Mouse (Mus musculus) T-helper 2 cell (primary cell): ENCODE measurements around the gene AU022252.

ENCODE experiments used
- in situ Hi-C: fragments of 300-600 bp; cut with MboI, MseI; formaldehyde crosslinking; loops from one replicate; pipeline ENCODE4 v1.15.1; 2025; ENCODE audit warnings: high pct_unique_total_duplicates

AU022252 gene

DNA sequence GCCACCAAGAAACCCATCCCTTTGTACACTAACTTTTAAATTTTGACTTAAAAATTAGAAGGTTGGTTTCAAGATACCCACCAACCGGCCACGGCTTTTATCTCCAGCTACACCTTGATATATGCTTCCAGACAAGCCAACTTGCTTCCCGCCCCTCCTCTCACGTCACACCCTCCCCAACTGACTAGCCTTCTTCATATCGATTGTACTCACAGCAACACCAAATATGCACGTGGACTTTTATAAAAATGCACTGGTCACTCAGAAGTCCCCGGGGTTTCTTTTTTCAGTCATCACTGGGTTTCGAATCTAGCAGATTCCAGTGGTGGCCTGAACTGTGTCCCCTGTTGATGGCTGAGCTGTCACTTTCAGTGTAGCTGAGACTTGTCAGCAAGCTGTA lies 41.9 kb downstream of the AU022252 start:
- in situ Hi-C loops, result no loop called here

DNA sequence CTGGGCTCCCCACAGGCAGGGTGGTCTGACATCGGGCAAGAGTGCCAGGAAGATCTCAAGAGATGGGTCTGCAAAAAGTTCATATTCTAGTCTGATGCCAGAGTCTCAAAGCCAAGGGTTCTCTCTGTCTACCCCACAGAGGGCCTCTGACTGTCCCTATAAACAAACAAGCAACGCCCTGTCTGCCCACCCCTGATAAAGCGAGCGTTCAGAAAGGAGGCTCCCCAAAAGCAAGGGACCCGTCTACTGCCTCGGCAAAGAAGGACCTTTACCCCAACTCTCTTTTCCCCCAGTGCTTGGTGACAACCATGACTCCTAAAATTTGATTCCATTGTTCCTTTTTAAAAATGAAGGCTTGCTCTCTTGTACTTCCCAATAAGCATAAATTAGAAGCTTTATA lies 42.6 kb downstream of the AU022252 start, which contains the start of gene Ermap:
TSS of gene Ermap (minus strand) at position 148 of the 400 bp plus-strand sequence.
- in situ Hi-C loops, result no loop called here

DNA sequence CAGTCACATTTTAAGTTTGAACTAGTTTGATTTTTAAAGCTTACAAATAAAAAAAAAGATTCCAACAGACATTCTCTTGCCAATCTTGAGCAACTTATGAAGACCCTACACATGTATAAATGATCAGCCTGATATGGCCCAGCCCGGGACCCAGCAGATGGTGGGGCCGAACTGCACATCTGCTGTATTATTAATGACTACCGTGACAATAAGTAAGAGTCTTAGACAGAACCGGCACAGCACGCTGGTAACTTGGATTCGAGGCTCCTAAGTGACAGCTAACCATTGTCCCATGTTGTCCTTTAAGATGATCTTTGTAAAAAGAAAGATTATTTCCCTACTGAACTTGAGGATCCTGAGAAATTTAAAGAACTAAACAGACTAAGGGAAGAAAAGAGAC lies 43.1 kb downstream of the AU022252 start:
- in situ Hi-C loops, result no loop called here

DNA sequence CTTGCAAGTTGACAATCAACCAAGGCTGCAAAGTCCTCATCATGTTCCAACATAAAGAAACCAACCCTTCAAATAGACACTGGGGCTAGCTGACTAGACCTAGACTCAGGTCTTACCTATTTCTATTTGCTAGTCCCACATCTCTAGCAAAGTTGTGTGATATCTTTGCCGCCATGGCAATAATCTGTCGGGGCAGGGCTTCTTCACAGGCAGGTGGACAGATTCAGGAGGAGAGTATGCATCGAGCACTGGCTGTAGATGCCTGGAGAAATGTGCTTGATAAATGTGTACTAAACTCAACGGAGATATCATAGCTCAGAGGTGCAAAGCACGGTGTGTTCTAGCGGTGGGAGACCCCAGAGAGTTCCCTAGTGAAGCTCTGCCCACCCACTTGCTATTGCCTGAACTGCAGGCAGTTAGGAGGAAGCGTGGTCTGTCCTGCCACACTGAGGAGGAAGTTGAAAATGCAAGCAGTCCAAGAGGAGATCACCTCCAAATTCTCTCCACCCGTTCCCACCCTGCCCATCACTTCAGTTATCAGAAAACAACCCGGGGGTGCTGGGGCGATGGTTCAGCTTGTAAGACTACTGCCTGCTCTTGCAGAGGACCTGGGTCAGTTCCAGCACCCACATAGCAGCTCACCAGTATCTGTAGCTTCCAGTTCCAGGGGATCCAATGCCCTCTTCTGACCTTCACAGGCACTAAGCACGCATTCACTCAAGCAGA lies 44.3 kb downstream of the AU022252 start:
- in situ Hi-C loops, result no loop called here

DNA sequence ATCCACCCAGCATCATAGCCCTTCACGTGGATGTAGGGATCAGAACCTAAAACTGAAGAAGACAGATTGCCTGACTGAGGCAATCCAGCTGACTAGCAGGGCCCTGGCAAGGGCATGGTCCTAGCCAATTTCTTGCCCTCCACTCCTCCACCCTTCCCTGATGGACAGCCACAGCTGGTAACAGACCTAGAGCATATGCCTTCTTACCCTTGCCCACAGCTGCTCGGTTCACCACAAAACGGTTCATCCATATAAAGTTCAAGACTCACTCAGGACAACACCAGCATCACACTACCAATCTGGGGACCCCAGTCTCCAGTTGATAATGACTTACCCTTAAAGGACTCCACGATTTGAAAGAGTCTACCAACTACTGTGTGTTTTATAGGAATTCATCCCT lies 46.7 kb downstream of the AU022252 start:
- in situ Hi-C loops, result no loop called here

DNA sequence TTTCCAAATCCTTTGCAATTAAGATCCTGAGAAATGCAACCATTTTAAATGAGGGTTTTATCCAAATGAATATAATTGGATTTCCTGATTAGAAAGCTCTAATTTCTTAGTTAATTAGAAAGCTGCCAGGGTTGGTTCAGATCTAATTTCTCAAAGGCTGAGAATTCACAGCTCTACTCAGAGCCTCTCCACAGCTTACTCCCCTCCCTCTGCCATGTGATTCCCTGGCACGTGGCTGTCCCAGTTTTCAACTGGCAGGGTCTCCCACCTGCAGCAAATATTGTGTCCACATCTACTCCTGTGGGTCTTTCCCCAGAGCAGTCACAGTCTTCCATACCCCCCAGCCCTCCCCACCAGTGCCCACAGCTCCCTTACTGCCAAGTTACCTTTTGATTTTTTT lies 49.0 kb downstream of the AU022252 start:
- in situ Hi-C loops, result no loop called here

GRCm38 (mm10) chr4:119181456-119181855 lies 51.1 kb downstream of the AU022252 start:
- in situ Hi-C loops, result no loop called here

- in situ Hi-C loops, result no loop called here
Measured at GRCm38 (mm10) chr4:119180133-119180707, 52.3 kb downstream of the AU022252 start.

DNA sequence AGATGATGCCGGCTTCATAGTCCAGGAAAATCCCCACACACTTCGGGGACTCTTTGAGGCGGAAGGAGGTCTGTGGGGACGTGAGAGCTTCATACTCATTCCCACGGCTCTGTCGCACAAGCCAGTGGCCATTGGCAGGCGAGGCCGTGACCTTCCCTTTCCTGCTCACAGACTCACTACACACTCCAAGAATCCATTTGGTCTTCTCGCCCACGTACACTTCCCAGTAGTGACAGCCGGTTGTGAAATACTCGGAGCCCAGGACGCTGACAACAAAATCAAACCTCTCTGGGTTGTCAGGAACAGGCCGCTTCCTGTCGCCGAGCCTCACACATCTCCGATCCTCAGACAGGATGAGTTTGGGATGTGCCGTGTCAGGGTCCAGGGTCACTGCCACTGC lies 54.2 kb downstream of the AU022252 start:
- in situ Hi-C loops, result loop anchor here (5.0 kb wide), 1 partner anchor 44 kb away; no protein-coding TSS in a partner anchor

GRCm38 (mm10) chr4:119177702-119178101 lies 54.8 kb downstream of the AU022252 start:
- in situ Hi-C loops, result loop anchor here (5.0 kb wide), 1 partner anchor 45 kb away; no protein-coding TSS in a partner anchor

- in situ Hi-C loops, result loop anchor here (5.0 kb wide), 1 partner anchor 167 kb away; no protein-coding TSS in a partner anchor
Measured at GRCm38 (mm10) chr4:119173851-119174453, 58.6 kb downstream of the AU022252 start, which contains the start of gene Zfp691. Gene Zfp691 (minus strand): TSS chr4:119174195.

DNA sequence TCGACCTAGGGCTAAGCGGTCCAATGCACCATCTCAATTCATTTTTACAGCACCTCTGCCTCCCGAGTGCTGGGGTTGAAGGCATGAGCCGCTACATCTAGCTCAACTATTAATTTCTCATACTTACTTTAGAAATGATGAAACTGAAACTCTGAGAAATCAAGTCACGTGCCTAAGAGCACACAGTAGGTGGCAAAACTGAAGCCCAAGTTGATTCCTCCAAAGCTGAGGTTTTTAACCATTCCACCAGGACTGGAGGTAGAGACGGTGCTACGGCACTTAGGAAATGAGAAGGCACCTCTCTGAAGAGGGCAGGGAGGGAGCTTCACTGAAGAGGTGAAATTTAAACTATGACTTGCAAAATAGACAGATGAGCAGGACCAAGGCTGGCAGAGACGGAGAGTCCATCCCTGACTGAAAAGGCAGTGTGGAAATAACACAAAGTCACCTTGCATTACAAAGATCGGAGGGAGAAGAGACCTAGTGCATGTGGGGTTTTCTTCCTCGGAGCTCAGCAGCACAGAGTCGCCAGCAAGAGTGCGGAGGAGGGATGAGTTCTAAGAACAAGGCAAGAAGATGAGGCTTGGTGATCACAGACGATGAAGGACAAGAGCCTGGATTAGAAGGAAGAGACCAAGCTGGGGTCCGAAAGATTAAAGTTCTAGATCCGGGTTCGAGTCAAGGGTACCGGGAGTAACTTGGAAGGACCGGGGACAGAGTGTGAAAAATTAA lies 59.4 kb downstream of the AU022252 start:
- in situ Hi-C loops, result loop anchor here (5.0 kb wide), 1 partner anchor 166 kb away; no protein-coding TSS in a partner anchor

DNA sequence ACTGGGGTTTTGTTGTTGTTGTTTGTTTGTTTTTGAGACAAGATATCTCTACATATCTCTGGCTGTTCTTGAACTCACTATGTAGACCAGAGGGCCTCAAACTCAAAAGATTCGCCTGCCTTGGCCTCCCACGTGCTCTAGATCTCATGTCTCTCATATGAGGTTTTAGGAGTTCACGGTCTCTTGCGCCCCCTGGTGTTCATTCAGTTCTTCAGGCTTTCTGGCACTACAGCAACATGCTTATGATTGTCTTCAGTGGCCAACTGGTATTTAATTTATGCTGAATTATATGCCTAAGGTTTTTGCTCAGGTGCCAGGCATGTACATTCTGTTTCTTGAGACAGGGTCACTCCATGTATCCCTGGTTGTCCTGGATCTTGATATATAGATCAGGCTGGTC lies 64.8 kb downstream of the AU022252 start:
- in situ Hi-C loops, result loop anchor here (5.0 to 10.0 kb wide), 2 partner anchors 40 to 523 kb away; no protein-coding TSS in a partner anchor

- in situ Hi-C loops, result loop anchor here (5.0 to 10.0 kb wide), 2 partner anchors 40 to 522 kb away; no protein-coding TSS in a partner anchor
Measured at GRCm38 (mm10) chr4:119167068-119167467, 65.4 kb downstream of the AU022252 start.

GRCm38 (mm10) chr4:119165916-119166315 lies 66.6 kb downstream of the AU022252 start:
- in situ Hi-C loops, result loop anchor here (5.0 to 10.0 kb wide), 2 partner anchors 39 to 521 kb away; no protein-coding TSS in a partner anchor

- in situ Hi-C loops, result loop anchor here (10.0 kb wide), 1 partner anchor 518 kb away; no protein-coding TSS in a partner anchor
Measured at GRCm38 (mm10) chr4:119162990-119163389, 69.5 kb downstream of the AU022252 start.

GRCm38 (mm10) chr4:119161358-119161757 lies 71.2 kb downstream of the AU022252 start:
- in situ Hi-C loops, result loop anchor here (10.0 kb wide), 1 partner anchor 517 kb away; no protein-coding TSS in a partner anchor

DNA sequence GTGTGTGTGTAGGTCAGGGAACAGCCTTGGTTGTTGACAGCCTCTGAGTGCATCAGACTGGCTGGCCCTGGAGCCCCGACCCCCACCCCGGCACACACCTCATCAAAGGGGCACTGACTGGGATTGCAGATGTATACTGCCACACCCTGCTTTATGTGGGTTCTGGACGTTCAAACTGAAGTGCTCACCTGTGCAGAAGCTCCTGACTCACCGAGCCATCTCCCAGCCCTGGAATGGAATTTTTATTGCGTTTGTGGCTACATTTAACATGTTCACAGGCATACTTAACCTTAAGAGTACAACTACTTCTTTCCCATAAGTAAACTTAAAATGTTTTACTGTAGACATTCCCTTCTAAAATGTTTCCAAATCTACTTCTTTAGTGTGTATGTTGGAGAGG lies 74.6 kb downstream of the AU022252 start:
- in situ Hi-C loops, result no loop called here

GRCm38 (mm10) chr4:119157186-119157585 lies 75.3 kb downstream of the AU022252 start:
- in situ Hi-C loops, result no loop called here
